Mouse (Mus musculus) bone marrow, adult 2 months (tissue): ENCODE measurements around the gene Irf2. TPM values are rescaled to one million over a fixed set of nuclear protein-coding genes. Genes with fewer than 3 reads are reported as not detected.

Experiments
- H3K27ac ChIP-seq: fragments of 200-500 bp; 2 replicates; pipeline ENCODE4 v1.5.1; 2012; ENCODE audit warnings: low read depth, mild to moderate bottlenecking, control low read depth, inconsistent platforms, low read length; ENCODE audit not compliant: control insufficient read depth, poor library complexity, insufficient read depth
- H3K4me1 ChIP-seq: fragments of 200-500 bp; 2 replicates; pipeline ENCODE4 v1.6.1; 2011; ENCODE audit warnings: low read length; ENCODE audit not compliant: control insufficient read depth, insufficient read depth
- H3K4me3 ChIP-seq: fragments of 200-500 bp; replicated peaks from 2 replicates; pipeline ENCODE3; 2011; ENCODE audit warnings: mild to moderate bottlenecking, low read depth, low read length, control low read depth; ENCODE audit not compliant: control insufficient read depth
- CTCF ChIP-seq: fragments of 200-500 bp; IDR thresholded peaks from 2 replicates; pipeline ENCODE4 v1.5.1; 2011; ENCODE audit warnings: low read length, control low read depth; ENCODE audit not compliant: control insufficient read depth, insufficient read depth
- POLR2A ChIP-seq: fragments of 200-500 bp; IDR thresholded peaks from 2 replicates; pipeline ENCODE4 v1.6.1; 2011; ENCODE audit warnings: low read depth, mild to moderate bottlenecking, control low read depth, low read length, borderline replicate concordance; ENCODE audit not compliant: control insufficient read depth
- WGBS: fragments of 180-500 bp; shearing (Covaris S2); methylation state at CpG from one replicate; pipeline ENCODE4 v1.1.7; 2018; 5-methylcytosine and 5-hydroxymethylcytosine counted together
- polyA plus RNA-seq: library from polyadenylated mRNA; stranded (reverse); fragments of >200 nt; gene quantifications from 2 replicates; pipeline ENCODE4 v1.2.4, GENCODE M21; 2011; ENCODE audit warnings: low replicate concordance; ENCODE audit not compliant: missing spikeins, insufficient read depth, insufficient read length

Gene Irf2
- polyA plus RNA-seq, 1 experiment = 63.2 TPM

- WGBS = 45% methylated on average over 4 of the region's 4 CpGs
- H3K4me3 ChIP-seq = no peak overlapping the region
- no peak for TF ChIP-seq POLR2A
- no peak for TF ChIP-seq CTCF
These were observed 100.9 kb downstream of the Irf2 start for GRCm38 (mm10) chr8:46840390-46840789.

GRCm38 (mm10) chr8:46840791-46841190 lies 101.3 kb downstream of the Irf2 start:
- H3K4me1 ChIP-seq = peaks cover 8% of the 10 kb centered on the region
- no peak overlapping the region for H3K27ac ChIP-seq
- WGBS = 87% methylated on average over 10 of the region's 10 CpGs
- H3K4me3 ChIP-seq = no peak overlapping the region
- TF ChIP-seq POLR2A (no peak), CTCF (no peak)

More at GRCm38 (mm10) chr8:46840390-46840789, 100.9 kb downstream of the Irf2 start:
- Histone ChIP-seq H3K4me1 (peaks cover 5% of the 10 kb centered on the region), H3K27ac (no peak overlapping the region)

GRCm38 (mm10) chr8:46842676-46843181 lies 103.2 kb downstream of the Irf2 start:
- Histone ChIP-seq H3K4me1 (peaks cover 9% of the 10 kb centered on the region), H3K27ac (peak overlapping the region; percentile 77), H3K4me3 (no peak overlapping the region)
- 8% methylated on average over 5 of the region's 5 CpGs for WGBS
- no peak for TF ChIP-seq POLR2A

GRCm38 (mm10) chr8:46843855-46844254 lies 104.3 kb downstream of the Irf2 start:
- H3K4me1 ChIP-seq = peaks cover 9% of the 10 kb centered on the region
- peak overlapping the region; percentile 89 for H3K27ac ChIP-seq
- 76% methylated on average over 4 of the region's 4 CpGs for WGBS
- TF ChIP-seq CTCF (no peak), POLR2A (no peak)
- H3K4me3 ChIP-seq = no peak overlapping the region

- Histone ChIP-seq H3K27ac (peak overlapping the region; percentile 89), H3K4me1 (peaks cover 11% of the 10 kb centered on the region), H3K4me3 (no peak overlapping the region)
- TF ChIP-seq CTCF (no peak), POLR2A (no peak)
- WGBS = 3% methylated on average over 3 of the region's 3 CpGs
These were observed 104.9 kb downstream of the Irf2 start for GRCm38 (mm10) chr8:46844371-46844973.

- WGBS = 7% methylated on average over 7 of the region's 7 CpGs
- Histone ChIP-seq H3K4me3 (peak overlapping the region; percentile 3), H3K27ac (peak overlapping the region; percentile 89), H3K4me1 (peaks cover 13% of the 10 kb centered on the region)
- TF ChIP-seq CTCF (no peak), POLR2A (0 out of 2 replicates have a peak, but pooled peaks have one; percentile 55)
These were observed 105.6 kb downstream of the Irf2 start for GRCm38 (mm10) chr8:46844974-46845774.

GRCm38 (mm10) chr8:46845891-46846290 lies 106.4 kb downstream of the Irf2 start:
- WGBS = 83% methylated on average over 9 of the region's 9 CpGs
- Histone ChIP-seq H3K27ac (peak overlapping the region; percentile 89), H3K4me1 (peaks cover 16% of the 10 kb centered on the region), H3K4me3 (no peak overlapping the region)
- TF ChIP-seq CTCF (no peak), POLR2A (no peak)

GRCm38 (mm10) chr8:46846893-46847292 lies 107.4 kb downstream of the Irf2 start:
- Histone ChIP-seq H3K27ac (no peak overlapping the region; the same call in 1 of the 2 replicates), H3K4me3 (no peak overlapping the region), H3K4me1 (peaks cover 16% of the 10 kb centered on the region)
- no peak for TF ChIP-seq POLR2A
- TF ChIP-seq CTCF = no peak
- WGBS = 88% methylated on average over 5 of the region's 5 CpGs
